Mouse (Mus musculus) liver, postnatal 0 days (tissue): ENCODE measurements around the gene Tmem86b. TPM values are rescaled to one million over a fixed set of nuclear protein-coding genes. Genes with fewer than 3 reads are reported as not detected.
A peak's percentile ranks its signal among the peaks of the same experiment; 100 is the strongest.

Source experiments
- ATAC-seq: fragments of 200-750 bp; cut with Nextera tagmentation; 2 replicates; pipeline ENCODE4 v1.8.0; 2017; ENCODE audit warnings: mild to moderate bottlenecking, moderate library complexity
- DNase-seq: peaks from one replicate; pipeline ENCODE4 v3.0.0-alpha.2; 2016
- H3K27ac ChIP-seq: fragments of 300-500 bp; sonication (generic); 2 replicates; pipeline ENCODE4 v1.5.1; 2014; ENCODE audit warnings: antibody characterized with exemption, moderate library complexity, mild to moderate bottlenecking, low read depth
- H3K27me3 ChIP-seq: fragments of 300-500 bp; sonication (generic); 2 replicates; pipeline ENCODE4 v1.6.1; 2014; ENCODE audit warnings: low read length, control low read depth, mixed read lengths; ENCODE audit not compliant: insufficient read depth
- H3K36me3 ChIP-seq: fragments of 300-500 bp; sonication (generic); replicated peaks from 2 replicates; pipeline ENCODE4 v1.6.1; 2014; ENCODE audit warnings: mild to moderate bottlenecking, control low read depth, low read length, moderate library complexity, mixed read lengths; ENCODE audit not compliant: insufficient read depth
- H3K4me1 ChIP-seq: fragments of 300-500 bp; sonication (generic); 2 replicates; pipeline ENCODE4 v1.6.1; 2014; ENCODE audit warnings: antibody characterized with exemption, mild to moderate bottlenecking, control low read depth; ENCODE audit not compliant: insufficient read depth
- H3K4me2 ChIP-seq: fragments of 300-500 bp; sonication (generic); 2 replicates; pipeline ENCODE4 v1.6.1; 2014; ENCODE audit warnings: low read depth, mild to moderate bottlenecking, low read length, moderate library complexity, mixed read lengths
- H3K4me3 ChIP-seq: fragments of 300-500 bp; sonication (generic); 2 replicates; pipeline ENCODE4 v1.5.1; 2014; ENCODE audit warnings: low read depth, low read length
- H3K9ac ChIP-seq: fragments of 300-500 bp; sonication (generic); replicated peaks from 2 replicates; pipeline ENCODE4 v1.6.1; 2014; ENCODE audit warnings: mild to moderate bottlenecking, moderate library complexity
- H3K9me3 ChIP-seq: fragments of 300-500 bp; sonication (generic); 2 replicates; pipeline ENCODE4 v1.6.1; 2016; ENCODE audit warnings: mild to moderate bottlenecking, control low read depth, low read length, mixed read lengths
- CTCF ChIP-seq: sonication (generic); IDR thresholded peaks from 2 replicates; pipeline ENCODE4 v1.5.1; 2016; ENCODE audit warnings: antibody characterized with exemption, low read depth
- EP300 ChIP-seq: IDR thresholded peaks from 2 replicates; pipeline ENCODE4 v1.6.1; 2016; ENCODE audit warnings: antibody characterized with exemption, low read depth, mild to moderate bottlenecking
- WGBS: fragments of 180-500 bp; shearing (Covaris S2); extraction: QIAGEN DNeasy Blood & Tissue Kit; methylation state at CpG from one replicate; pipeline ENCODE4 v1.1.7; 2014; ENCODE audit not compliant: insufficient replicate concordance; 5-methylcytosine and 5-hydroxymethylcytosine counted together
- polyA plus RNA-seq: library from polyadenylated mRNA; unstranded; fragments of >200 nt; fragmentation: Nextera tagmentation; extraction: Ambion mirVana; gene quantifications from 2 replicates; pipeline ENCODE4 v1.2.1, GENCODE M21; 2015

The Tmem86b gene
- polyA plus RNA-seq, 1 experiment from 2014 or later, result 35.4 TPM

GRCm38 (mm10) chr7:4646806-4647205 lies 15.6 kb upstream of the Tmem86b start:
- Histone ChIP-seq H3K9me3 (no peaks in the 10 kb centered on the region), H3K36me3 (peaks cover 54% of the 10 kb centered on the region), H3K27ac (no peak overlapping the region), H3K4me2 (no peak overlapping the region), H3K9ac (no peak overlapping the region), H3K27me3 (no peaks in the 10 kb centered on the region), H3K4me3 (no peak overlapping the region), H3K4me1 (peaks cover 22% of the 10 kb centered on the region)
- TF ChIP-seq EP300, result no peak
- TF ChIP-seq CTCF, result no peak
- 86% methylated on average over 3 of the region's 3 CpGs for WGBS
- DNase-seq (no peak), ATAC-seq (peak; percentile 36)

GRCm38 (mm10) chr7:4643225-4643624 lies 12.0 kb upstream of the Tmem86b start:
- Histone ChIP-seq H3K9me3 (no peaks in the 10 kb centered on the region), H3K4me2 (no peak overlapping the region), H3K27me3 (no peaks in the 10 kb centered on the region), H3K36me3 (peaks cover 73% of the 10 kb centered on the region), H3K4me1 (peaks cover 11% of the 10 kb centered on the region), H3K27ac (no peak overlapping the region), H3K9ac (no peak overlapping the region), H3K4me3 (no peak overlapping the region)
- DNase-seq, result no peak
- TF ChIP-seq CTCF, result no peak
- TF ChIP-seq EP300, result no peak
- no peak for ATAC-seq
- 64% methylated on average over 6 of the region's 6 CpGs for WGBS

GRCm38 (mm10) chr7:4641956-4642355 lies 10.7 kb upstream of the Tmem86b start:
- no peak overlapping the region for H3K4me3 ChIP-seq
- H3K9me3 ChIP-seq, result no peaks in the 10 kb centered on the region
- no peak overlapping the region for H3K4me2 ChIP-seq
- peaks cover 77% of the 10 kb centered on the region for H3K36me3 ChIP-seq
- TF ChIP-seq EP300, result no peak
- TF ChIP-seq CTCF, result no peak
- ATAC-seq (no peak), DNase-seq (no peak)
- 94% methylated on average over 7 of the region's 7 CpGs for WGBS
- no peak overlapping the region for H3K9ac ChIP-seq
- H3K4me1 ChIP-seq, result peaks cover under 1% of the 10 kb centered on the region; the same call in 1 of the 2 replicates
- no peaks in the 10 kb centered on the region for H3K27me3 ChIP-seq
- H3K27ac ChIP-seq, result no peak overlapping the region

- no peak for DNase-seq
- H3K4me3 ChIP-seq, result no peak overlapping the region
- H3K27ac ChIP-seq, result no peak overlapping the region
- H3K9me3 ChIP-seq, result no peaks in the 10 kb centered on the region
- H3K4me2 ChIP-seq, result no peak overlapping the region
- peaks cover 72% of the 10 kb centered on the region for H3K36me3 ChIP-seq
- no peaks in the 10 kb centered on the region for H3K27me3 ChIP-seq
- TF ChIP-seq EP300 (no peak), CTCF (peak; percentile 36; the same call in 1 of the 2 replicates)
- H3K4me1 ChIP-seq, result no peaks in the 10 kb centered on the region
- WGBS, result 81% methylated on average over 11 of the region's 11 CpGs
- no peak overlapping the region for H3K9ac ChIP-seq
- ATAC-seq, result no peak
Observed at GRCm38 (mm10) chr7:4641155-4641554, 9.9 kb upstream of the Tmem86b start.

- Histone ChIP-seq H3K36me3 (peaks cover 70% of the 10 kb centered on the region), H3K9me3 (no peaks in the 10 kb centered on the region), H3K9ac (no peak overlapping the region), H3K4me3 (no peak overlapping the region), H3K27me3 (no peaks in the 10 kb centered on the region), H3K4me2 (no peak overlapping the region), H3K4me1 (peaks cover 6% of the 10 kb centered on the region; the same call in 1 of the 2 replicates), H3K27ac (no peak overlapping the region)
- DNase-seq, result no peak
- 64% methylated on average over 4 of the region's 4 CpGs for WGBS
- no peak for ATAC-seq
- TF ChIP-seq CTCF, result no peak
- TF ChIP-seq EP300, result no peak
Observed at GRCm38 (mm10) chr7:4636179-4636578, 5.0 kb upstream of the Tmem86b start.

GRCm38 (mm10) chr7:4630198-4630597 lies 1.0 kb downstream of the Tmem86b start:
- H3K27ac ChIP-seq, result peak overlapping the region; percentile 87
- H3K9ac ChIP-seq, result peak overlapping the region; percentile 70
- peak overlapping the region; percentile 55 for H3K4me3 ChIP-seq
- no peaks in the 10 kb centered on the region for H3K27me3 ChIP-seq
- ATAC-seq (peak; percentile 91), DNase-seq (peak; percentile 72)
- TF ChIP-seq CTCF, result no peak
- TF ChIP-seq EP300, result peak; percentile 96
- 30% methylated on average over 1 of the region's 1 CpGs for WGBS
- peaks cover 40% of the 10 kb centered on the region for H3K4me1 ChIP-seq
- no peaks in the 10 kb centered on the region for H3K9me3 ChIP-seq
- peaks cover 46% of the 10 kb centered on the region for H3K36me3 ChIP-seq
- H3K4me2 ChIP-seq, result peak overlapping the region; percentile 76

GRCm38 (mm10) chr7:4629586-4629985 lies 1.6 kb downstream of the Tmem86b start:
- Histone ChIP-seq H3K9me3 (no peaks in the 10 kb centered on the region), H3K9ac (peak overlapping the region; percentile 70), H3K27ac (peak overlapping the region; percentile 87), H3K4me3 (peak overlapping the region; percentile 55), H3K27me3 (no peaks in the 10 kb centered on the region), H3K4me2 (peak overlapping the region; percentile 76), H3K4me1 (peaks cover 40% of the 10 kb centered on the region), H3K36me3 (peaks cover 40% of the 10 kb centered on the region)
- ATAC-seq, result peak; percentile 47
- TF ChIP-seq CTCF (no peak), EP300 (no peak)
- WGBS, result 41% methylated on average over 5 of the region's 5 CpGs
- DNase-seq, result peak; percentile 49
